Mouse (Mus musculus) urinary bladder, postnatal 36 days (tissue): Measurements from ENCODE around the gene Stxbp1.

Experiments used
- DNase-seq, 2 experiments: peaks; one replicate each; pipeline ENCODE4 v3.0.0; 2022; ENCODE audit warnings: low spot score in 2 of 2, mixed read lengths in 1 of 2

The Stxbp1 gene

GRCm38 (mm10) chr2:32756674-32757055 lies 90.4 kb downstream of the Stxbp1 start:
- no peak for DNase-seq

DNA sequence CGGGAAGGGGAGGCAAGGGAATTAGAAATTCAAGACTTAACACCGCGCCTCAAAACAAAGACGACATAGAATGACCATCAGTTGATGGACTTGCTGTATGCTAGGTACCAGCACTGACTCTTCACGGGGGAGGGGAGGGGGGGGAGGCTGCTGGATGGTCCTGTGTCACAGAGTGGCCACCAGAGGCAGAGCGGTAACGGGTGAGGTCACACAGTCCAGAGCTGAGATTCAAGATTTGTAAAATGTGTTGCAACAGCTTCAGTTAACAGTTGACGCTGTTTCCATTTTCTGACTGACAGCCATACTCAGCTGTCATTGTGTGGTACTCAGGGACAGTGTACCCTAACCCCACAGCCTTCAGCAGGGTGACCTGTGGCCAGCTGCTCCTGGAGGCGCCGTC lies 94.9 kb downstream of the Stxbp1 start:
- no peak for DNase-seq

DNA sequence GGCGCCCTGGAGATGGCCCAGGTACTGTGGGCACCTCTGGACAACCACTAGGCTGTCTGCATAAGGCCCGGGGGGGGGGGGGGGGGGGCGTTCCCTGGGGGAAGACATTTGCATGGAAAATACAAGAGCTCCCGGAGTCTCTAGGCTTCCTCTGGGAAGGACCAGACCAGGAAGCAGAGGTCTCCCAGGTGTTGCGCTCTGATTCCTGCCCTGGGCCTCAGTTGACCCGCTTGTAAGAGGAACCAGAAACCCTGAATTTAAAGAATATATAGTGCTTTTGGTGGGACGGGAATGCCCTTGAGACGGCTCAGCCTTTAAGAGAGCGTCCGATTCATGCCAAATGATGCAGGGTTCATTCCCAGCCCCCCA lies 95.4 kb downstream of the Stxbp1 start:
- no peak for DNase-seq

- peak; percentile 69 to 72 for DNase-seq
Observed at GRCm38 (mm10) chr2:32750887-32751664, 96.0 kb downstream of the Stxbp1 start.

GRCm38 (mm10) chr2:32750199-32750598 lies 96.8 kb downstream of the Stxbp1 start:
- DNase-seq: no peak

DNA sequence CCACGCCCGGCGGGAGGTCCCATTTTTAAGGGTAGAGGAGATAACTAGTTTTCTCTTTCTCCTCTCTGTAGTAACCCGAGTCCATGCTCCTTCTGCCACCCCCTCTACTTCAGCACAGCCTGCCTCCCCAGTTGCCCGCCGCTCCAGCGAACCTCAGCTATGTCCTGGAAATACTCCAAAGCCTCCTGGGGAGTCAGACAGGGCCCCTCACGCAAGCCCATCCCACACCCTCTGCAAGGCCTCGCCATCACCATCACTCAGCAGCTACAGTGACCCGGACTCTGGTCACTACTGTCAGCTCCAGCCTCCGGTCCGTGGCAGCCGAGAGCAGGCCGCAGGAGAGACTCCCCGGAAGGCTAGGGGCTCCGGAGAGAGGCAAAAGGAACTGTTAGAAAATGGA lies 98.0 kb downstream of the Stxbp1 start:
- DNase-seq: no peak

DNA sequence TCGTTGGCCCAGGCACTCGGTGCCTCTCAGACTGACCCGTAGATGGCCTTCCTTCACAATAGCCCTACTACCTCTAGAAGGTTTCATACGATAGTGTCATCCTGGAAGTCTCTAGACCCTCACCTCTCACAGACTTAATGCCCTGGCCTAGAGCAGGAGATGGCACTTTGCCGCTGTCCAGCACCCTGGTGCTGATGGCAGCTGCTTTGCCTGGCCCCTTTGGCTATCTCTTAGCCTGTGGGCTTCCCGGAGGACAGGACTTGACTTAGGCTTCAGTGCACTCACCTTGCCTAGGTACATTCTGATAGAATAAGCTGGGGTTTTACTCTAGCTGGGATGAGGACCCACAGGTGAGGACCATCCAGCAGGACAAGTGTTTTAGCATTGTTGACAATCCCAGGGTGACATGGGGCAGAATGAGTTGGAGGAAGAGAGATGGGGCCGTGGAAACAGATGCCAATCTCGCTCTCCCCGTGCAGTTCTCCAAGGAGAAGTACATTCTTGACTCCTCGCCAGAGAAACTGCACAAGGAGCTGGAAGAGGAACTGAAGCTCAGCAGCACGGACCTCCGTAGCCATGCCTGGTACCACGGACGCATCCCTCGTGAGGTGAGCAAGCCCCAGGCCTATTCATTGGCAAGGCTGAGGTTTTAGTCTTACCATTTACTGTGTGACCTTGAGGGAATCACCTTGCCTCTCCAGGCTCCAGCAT lies 102.6 kb downstream of the Stxbp1 start:
- no peak for DNase-seq

GRCm38 (mm10) chr2:32742173-32742531 lies 104.9 kb downstream of the Stxbp1 start:
- no peak for DNase-seq

DNA sequence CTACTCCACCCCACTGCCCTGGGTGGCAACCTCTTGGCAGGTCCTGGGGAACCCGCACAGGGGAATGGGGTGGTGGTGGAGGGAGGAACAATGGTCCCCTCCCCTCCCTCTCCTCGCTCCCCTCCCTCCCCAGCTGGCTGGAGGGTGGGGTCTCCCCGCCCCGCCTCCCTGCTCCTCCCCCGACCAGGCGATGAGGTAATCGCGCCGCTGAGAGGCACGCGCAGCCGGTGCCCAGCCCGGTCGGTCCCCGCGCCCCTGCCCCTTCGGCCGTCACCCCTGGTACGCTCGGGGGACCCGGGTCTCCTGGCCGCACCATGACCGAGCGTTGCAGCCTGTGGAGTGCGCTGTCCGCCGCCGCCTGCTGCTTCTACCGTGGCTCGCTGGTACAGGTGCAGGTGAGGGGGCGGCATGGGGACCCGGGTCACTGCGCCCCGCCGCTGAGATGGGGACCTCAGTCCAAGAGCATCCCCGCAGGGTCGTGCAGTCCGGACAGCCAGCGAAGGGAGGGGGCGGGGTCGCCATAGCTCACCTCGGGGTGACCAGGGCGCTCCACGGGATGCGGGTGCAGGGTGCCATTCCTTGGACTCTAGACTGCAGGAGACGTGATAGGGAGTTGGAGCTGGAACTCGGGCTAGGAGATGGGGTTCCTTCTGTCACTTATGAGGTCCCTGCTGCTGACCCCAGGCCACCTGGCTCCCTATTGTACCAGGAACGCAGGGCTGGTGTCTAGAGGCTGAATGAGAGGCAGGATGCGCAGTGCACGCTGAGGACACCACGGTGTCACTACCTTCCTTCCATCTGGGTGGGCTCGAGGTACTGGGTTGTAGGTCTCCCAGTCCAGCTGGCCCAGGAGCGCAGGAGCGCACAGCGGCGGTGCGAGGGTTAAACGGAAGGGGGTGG lies 105.5 kb downstream of the Stxbp1 start:
- peak in 1 of 2 experiments; percentile 34 for DNase-seq

- no peak for DNase-seq
Observed at GRCm38 (mm10) chr2:32740916-32741272, 106.2 kb downstream of the Stxbp1 start, which contains the start of gene 6330409D20Rik. TSS of gene 6330409D20Rik (minus strand) at chr2:32741016.

GRCm38 (mm10) chr2:32739311-32739710 lies 107.7 kb downstream of the Stxbp1 start:
- no peak for DNase-seq
